Mouse (Mus musculus) liver, embryonic 13.5 days (tissue): ENCODE results near the gene Rapsn. TPM values are rescaled to one million over a fixed set of nuclear protein-coding genes. Genes with fewer than 3 reads are reported as not detected.

Experiments
- ATAC-seq: fragments of 200-750 bp; cut with Nextera tagmentation; 2 replicates; pipeline ENCODE4 v1.8.0; 2017; ENCODE audit warnings: low read depth, mild to moderate bottlenecking, moderate number of reproducible peaks, moderate library complexity
- DNase-seq: peaks from one replicate; pipeline ENCODE4 v3.0.0; 2022
- H3K27ac ChIP-seq: fragments of 300-500 bp; sonication (generic); 2 replicates; pipeline ENCODE4 v1.5.1; 2015; ENCODE audit warnings: moderate library complexity, mild to moderate bottlenecking, inconsistent platforms
- H3K27me3 ChIP-seq: fragments of 300-500 bp; sonication (generic); 2 replicates; pipeline ENCODE4 v1.6.1; 2015; ENCODE audit warnings: mild to moderate bottlenecking, inconsistent platforms
- H3K36me3 ChIP-seq: fragments of 300-500 bp; sonication (generic); 2 replicates; pipeline ENCODE4 v1.6.1; 2015; ENCODE audit warnings: mild to moderate bottlenecking, inconsistent platforms
- H3K4me1 ChIP-seq: fragments of 300-500 bp; sonication (generic); replicated peaks from 2 replicates; pipeline ENCODE4 v1.6.1; 2015; ENCODE audit warnings: inconsistent platforms
- H3K4me2 ChIP-seq: fragments of 300-500 bp; sonication (generic); 2 replicates; pipeline ENCODE4 v1.6.1; 2015; ENCODE audit warnings: inconsistent platforms, mild to moderate bottlenecking, moderate library complexity
- H3K4me3 ChIP-seq: fragments of 300-500 bp; sonication (generic); replicated peaks from 2 replicates; pipeline ENCODE4 v1.5.1; 2015; ENCODE audit warnings: mild to moderate bottlenecking, inconsistent platforms
- H3K9ac ChIP-seq: fragments of 300-500 bp; sonication (generic); 2 replicates; pipeline ENCODE4 v1.6.1; 2015; ENCODE audit warnings: mild to moderate bottlenecking, inconsistent platforms
- H3K9me3 ChIP-seq: fragments of 300-500 bp; sonication (generic); replicated peaks from 2 replicates; pipeline ENCODE4 v1.6.1; 2016; ENCODE audit warnings: inconsistent platforms
- whole genome bisulfite sequencing: fragments of 180-500 bp; shearing (Covaris S2); methylation state at CpG from one replicate; pipeline ENCODE4 v1.1.7; 2015; ENCODE audit not compliant: insufficient replicate concordance; 5-methylcytosine and 5-hydroxymethylcytosine counted together
- polyA plus RNA-seq: library from polyadenylated mRNA; unstranded; fragments of >200 nt; fragmentation: Nextera tagmentation; extraction: Ambion mirVana; gene quantifications from 2 replicates; pipeline ENCODE4 v1.2.1, GENCODE M21; 2015

Gene Rapsn
- polyA plus RNA-seq, 1 experiment from 2014 or later = 0.69 TPM

- H3K4me2 ChIP-seq = peak overlapping the region; percentile 25
- no peaks in the 10 kb centered on the region for H3K9me3 ChIP-seq
- WGBS = 11% methylated on average over 11 of the region's 11 CpGs
- ATAC-seq = peak; percentile 56
- peaks cover 9% of the 10 kb centered on the region for H3K27me3 ChIP-seq
- H3K4me3 ChIP-seq = 0 out of 2 replicates have a peak overlapping the region, but pooled peaks have one; percentile 8
- H3K4me1 ChIP-seq = peaks cover 38% of the 10 kb centered on the region
- H3K9ac ChIP-seq = peak overlapping the region; percentile 1
- H3K27ac ChIP-seq = peak overlapping the region; percentile 74
- DNase-seq = no peak
- no peaks in the 10 kb centered on the region for H3K36me3 ChIP-seq
Observed at GRCm38 (mm10) chr2:91082844-91083243, 47.4 kb downstream of the Rapsn start.

GRCm38 (mm10) chr2:91083366-91083940, 48.0 kb downstream of the Rapsn start:
- peaks cover 39% of the 10 kb centered on the region for H3K4me1 ChIP-seq
- 0 out of 2 replicates have a peak, but pooled peaks have one; percentile 5 for ATAC-seq
- H3K27ac ChIP-seq = peak overlapping the region; percentile 74
- peak overlapping the region; percentile 25 for H3K4me2 ChIP-seq
- DNase-seq = no peak
- no peaks in the 10 kb centered on the region for H3K36me3 ChIP-seq
- H3K9ac ChIP-seq = peak overlapping the region; percentile 1
- 20% methylated on average over 1 of the region's 1 CpGs for WGBS
- peaks cover 4% of the 10 kb centered on the region; the same call in 1 of the 2 replicates for H3K27me3 ChIP-seq
- H3K4me3 ChIP-seq = 0 out of 2 replicates have a peak overlapping the region, but pooled peaks have one; percentile 8
- H3K9me3 ChIP-seq = no peaks in the 10 kb centered on the region

DNA sequence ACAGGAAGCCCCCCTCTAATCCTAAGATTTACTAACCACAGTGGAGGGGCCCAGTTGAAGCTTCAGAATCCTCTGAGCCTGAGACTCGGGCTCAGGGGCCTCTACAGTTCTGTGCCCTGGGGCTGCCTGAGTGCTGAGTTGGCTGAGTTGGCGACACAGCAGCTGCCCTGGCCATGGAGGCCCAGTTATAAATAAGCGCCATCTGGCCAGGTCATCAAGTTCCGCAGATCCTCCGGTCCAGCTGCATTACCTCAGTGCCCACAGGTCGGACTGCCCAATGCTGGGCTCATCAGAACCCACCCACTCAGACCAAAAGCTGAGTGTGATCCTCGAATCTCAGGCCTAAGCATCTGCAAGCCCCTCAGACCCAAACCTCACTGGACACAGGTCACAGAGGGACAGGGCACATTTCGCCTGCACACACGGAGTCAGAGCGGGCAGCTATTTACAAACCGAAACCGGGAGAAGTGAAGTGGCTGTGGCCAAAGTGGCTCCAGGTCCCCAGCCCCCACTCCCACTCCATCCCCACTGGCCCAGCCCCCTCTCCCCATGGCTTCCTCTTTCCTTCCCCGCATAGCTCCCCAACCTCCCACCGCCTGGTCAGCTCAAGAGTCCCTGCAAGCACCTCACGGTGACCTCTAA, 48.9 kb downstream of the Rapsn start:
- H3K27ac ChIP-seq = peak overlapping the region; percentile 74
- no peaks in the 10 kb centered on the region for H3K9me3 ChIP-seq
- H3K9ac ChIP-seq = 0 out of 2 replicates have a peak overlapping the region, but pooled peaks have one; percentile 26
- peaks cover 4% of the 10 kb centered on the region; the same call in 1 of the 2 replicates for H3K27me3 ChIP-seq
- WGBS = 53% methylated on average over 15 of the region's 15 CpGs
- DNase-seq = no peak
- H3K4me3 ChIP-seq = no peak overlapping the region
- peak overlapping the region; percentile 13 for H3K4me2 ChIP-seq
- H3K36me3 ChIP-seq = no peaks in the 10 kb centered on the region
- peaks cover 39% of the 10 kb centered on the region for H3K4me1 ChIP-seq
- no peak for ATAC-seq

DNA sequence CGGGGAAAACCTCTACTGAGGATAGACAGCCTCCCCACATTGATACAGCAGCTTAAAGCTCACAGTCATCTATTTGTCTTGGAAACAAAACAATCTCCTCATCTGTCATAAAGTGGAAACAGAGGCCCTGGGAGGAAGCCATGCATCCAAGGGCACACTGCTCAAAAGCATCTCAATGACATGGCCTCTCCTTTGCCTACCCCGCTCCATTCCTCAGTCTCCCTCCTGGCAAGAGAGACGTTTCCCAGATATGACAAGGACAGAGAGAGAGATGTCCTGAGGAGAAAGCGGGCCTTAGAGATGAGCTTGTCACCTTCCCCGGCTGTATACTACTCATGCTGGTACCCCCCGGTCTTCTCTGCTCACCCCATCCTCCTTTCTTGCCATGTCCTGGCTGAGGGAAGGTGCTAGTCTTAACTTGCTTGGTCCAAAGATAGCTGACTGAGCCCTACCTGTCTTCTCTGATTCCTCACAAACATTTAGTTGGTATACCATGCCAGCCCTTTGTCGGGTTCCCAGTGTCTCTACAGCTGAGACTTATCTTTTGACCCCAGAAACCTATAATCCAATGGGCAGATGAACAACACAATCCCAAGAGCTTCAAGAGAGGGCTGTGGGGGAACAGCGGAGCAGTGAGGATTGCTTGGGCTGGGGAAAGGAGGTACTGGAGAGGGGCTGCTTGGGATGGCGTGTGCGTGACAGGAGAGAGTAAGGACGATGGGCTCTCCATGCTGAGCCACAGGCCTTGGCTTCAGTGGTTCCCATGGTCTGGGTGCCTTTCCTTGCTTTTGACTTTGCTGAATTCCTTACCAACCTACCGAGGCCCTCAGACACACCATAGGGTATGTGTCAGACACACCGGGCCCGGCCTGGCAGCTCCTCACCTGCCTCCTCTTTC, 50.3 kb downstream of the Rapsn start:
- Histone ChIP-seq H3K4me1 (peaks cover 51% of the 10 kb centered on the region), H3K9ac (no peak overlapping the region), H3K36me3 (no peaks in the 10 kb centered on the region), H3K27ac (no peak overlapping the region), H3K4me2 (no peak overlapping the region), H3K4me3 (no peak overlapping the region), H3K27me3 (0 out of 2 replicates have a peak, but pooled peaks cover 4% of the 10 kb centered on the region), H3K9me3 (no peaks in the 10 kb centered on the region)
- DNase-seq (no peak), ATAC-seq (no peak)
- 74% methylated on average over 14 of the region's 14 CpGs for WGBS

DNA sequence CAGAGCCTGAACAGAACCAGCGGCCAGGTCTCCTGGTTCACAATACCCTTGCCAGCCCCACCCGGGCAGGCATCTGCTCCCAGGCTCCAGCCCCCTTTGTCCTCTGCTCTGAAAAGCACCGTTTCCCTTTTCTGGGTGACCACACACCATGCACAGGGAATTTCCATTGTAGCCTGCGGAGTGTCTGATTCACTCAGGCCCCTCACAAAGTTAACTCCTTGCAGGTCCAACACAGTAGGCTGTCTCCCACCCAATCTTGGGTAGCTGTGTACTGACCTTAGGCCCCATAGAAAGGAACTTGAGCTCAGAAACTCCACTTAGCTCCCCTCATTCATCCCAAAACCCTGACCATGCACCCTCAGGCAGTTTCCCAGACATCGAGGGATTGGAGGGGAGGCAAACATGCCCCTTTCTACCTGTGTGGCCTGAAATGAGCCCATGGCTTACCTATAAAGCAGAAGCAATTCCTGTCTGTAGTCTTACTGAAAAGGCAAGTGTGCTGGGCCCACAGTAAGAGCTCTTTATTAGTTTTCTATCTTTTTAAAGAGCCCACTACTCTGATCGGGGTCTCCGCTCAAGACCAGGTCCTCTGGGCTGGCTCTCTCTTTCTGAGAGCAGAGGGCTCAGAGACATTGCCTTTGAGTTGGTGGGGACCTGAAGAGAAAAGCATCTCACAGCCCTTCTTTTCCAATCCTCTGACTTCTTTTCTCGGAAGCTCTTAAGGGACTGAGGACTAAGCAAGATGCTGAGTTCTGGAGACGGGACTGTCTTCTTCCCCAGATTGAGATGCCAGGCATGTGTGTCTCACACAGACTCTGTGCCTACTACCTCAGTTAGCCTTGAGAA, 51.2 kb downstream of the Rapsn start:
- Histone ChIP-seq H3K27ac (no peak overlapping the region; the same call in 1 of the 2 replicates), H3K9me3 (no peaks in the 10 kb centered on the region), H3K9ac (no peak overlapping the region), H3K4me3 (no peak overlapping the region), H3K27me3 (0 out of 2 replicates have a peak, but pooled peaks cover 4% of the 10 kb centered on the region), H3K36me3 (no peaks in the 10 kb centered on the region), H3K4me2 (no peak overlapping the region), H3K4me1 (peaks cover 48% of the 10 kb centered on the region)
- ATAC-seq (no peak), DNase-seq (no peak)
- 67% methylated on average over 9 of the region's 9 CpGs for WGBS

GRCm38 (mm10) chr2:91087453-91087852, 52.0 kb downstream of the Rapsn start:
- H3K27ac ChIP-seq = 0 out of 2 replicates have a peak overlapping the region, but pooled peaks have one; percentile 26
- H3K4me1 ChIP-seq = peaks cover 43% of the 10 kb centered on the region
- H3K9ac ChIP-seq = no peak overlapping the region
- 0 out of 2 replicates have a peak, but pooled peaks cover 4% of the 10 kb centered on the region for H3K27me3 ChIP-seq
- H3K4me3 ChIP-seq = no peak overlapping the region
- DNase-seq = no peak
- 59% methylated on average over 9 of the region's 9 CpGs for WGBS
- no peaks in the 10 kb centered on the region for H3K9me3 ChIP-seq
- no peak for ATAC-seq
- no peak overlapping the region for H3K4me2 ChIP-seq
- no peaks in the 10 kb centered on the region for H3K36me3 ChIP-seq

- peak; percentile 46; the same call in 1 of the 2 replicates for ATAC-seq
- DNase-seq = no peak
- Histone ChIP-seq H3K36me3 (no peaks in the 10 kb centered on the region), H3K27ac (peak overlapping the region; percentile 71), H3K9ac (no peak overlapping the region), H3K9me3 (no peaks in the 10 kb centered on the region), H3K27me3 (0 out of 2 replicates have a peak, but pooled peaks cover 4% of the 10 kb centered on the region), H3K4me3 (no peak overlapping the region), H3K4me1 (peaks cover 30% of the 10 kb centered on the region), H3K4me2 (no peak overlapping the region)
- WGBS = 32% methylated on average over 9 of the region's 9 CpGs
Observed at GRCm38 (mm10) chr2:91088987-91089386, 53.6 kb downstream of the Rapsn start.

DNA sequence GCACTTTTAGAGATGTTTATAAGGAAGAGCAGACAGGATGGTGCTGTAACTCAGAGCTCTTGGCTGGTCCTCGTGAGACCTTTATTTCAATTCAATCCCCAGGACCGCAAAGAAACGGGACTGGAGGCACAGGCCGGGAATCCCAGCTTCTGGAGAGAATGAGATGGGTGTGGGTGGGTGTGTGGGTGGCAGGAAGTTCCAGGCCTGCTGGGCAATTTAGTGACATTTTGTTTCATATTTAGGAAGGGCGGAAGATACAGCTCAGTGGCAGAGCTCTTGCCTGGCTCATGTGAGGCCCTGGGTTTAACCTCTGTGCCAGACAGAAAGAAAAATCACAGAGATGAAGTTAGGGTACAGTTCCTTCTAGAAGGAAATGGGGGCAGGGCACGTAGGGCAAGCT, 54.8 kb downstream of the Rapsn start:
- DNase-seq = no peak
- no peaks in the 10 kb centered on the region for H3K36me3 ChIP-seq
- no peak overlapping the region for H3K4me2 ChIP-seq
- H3K27ac ChIP-seq = no peak overlapping the region
- WGBS = 69% methylated on average over 6 of the region's 6 CpGs
- no peak for ATAC-seq
- no peak overlapping the region for H3K4me3 ChIP-seq
- H3K9ac ChIP-seq = no peak overlapping the region
- H3K9me3 ChIP-seq = no peaks in the 10 kb centered on the region
- 0 out of 2 replicates have a peak, but pooled peaks cover 4% of the 10 kb centered on the region for H3K27me3 ChIP-seq
- H3K4me1 ChIP-seq = peaks cover 26% of the 10 kb centered on the region

GRCm38 (mm10) chr2:91090827-91091226, 55.4 kb downstream of the Rapsn start:
- ATAC-seq (no peak), DNase-seq (no peak)
- Histone ChIP-seq H3K4me1 (peaks cover 27% of the 10 kb centered on the region), H3K9me3 (no peaks in the 10 kb centered on the region), H3K36me3 (no peaks in the 10 kb centered on the region), H3K27ac (no peak overlapping the region), H3K4me3 (no peak overlapping the region), H3K4me2 (no peak overlapping the region), H3K27me3 (0 out of 2 replicates have a peak, but pooled peaks cover 4% of the 10 kb centered on the region), H3K9ac (no peak overlapping the region)
- 57% methylated on average over 6 of the region's 6 CpGs for WGBS
